Mouse (Mus musculus) neural tube, embryonic 14.5 days (tissue): ENCODE data around the gene Olfr218. TPM values are rescaled to one million over a fixed set of nuclear protein-coding genes. Genes with fewer than 3 reads are reported as not detected.

Experiments
- ATAC-seq: fragments of 200-750 bp; cut with Nextera tagmentation; 2 replicates; pipeline ENCODE4 v1.8.0; 2017; ENCODE audit warnings: low read depth, mild to moderate bottlenecking, moderate TSS enrichment, moderate library complexity
- H3K27ac ChIP-seq: fragments of 300-500 bp; sonication (generic); 2 replicates; pipeline ENCODE4 v1.5.1; 2014; ENCODE audit warnings: low read depth, mild to moderate bottlenecking, control low read depth, low read length, moderate library complexity, mixed read lengths
- H3K27me3 ChIP-seq: fragments of 300-500 bp; sonication (generic); 2 replicates; pipeline ENCODE4 v1.6.1; 2014; ENCODE audit warnings: low read length; ENCODE audit not compliant: control insufficient read depth, insufficient read depth
- H3K36me3 ChIP-seq: fragments of 300-500 bp; sonication (generic); 2 replicates; pipeline ENCODE4 v1.6.1; 2014; ENCODE audit warnings: low read length, mixed read lengths; ENCODE audit not compliant: control insufficient read depth, insufficient read depth
- H3K4me1 ChIP-seq: fragments of 300-500 bp; sonication (generic); 2 replicates; pipeline ENCODE4 v1.6.1; 2014; ENCODE audit warnings: low read length; ENCODE audit not compliant: control insufficient read depth, insufficient read depth
- H3K4me2 ChIP-seq: fragments of 300-500 bp; sonication (generic); 2 replicates; pipeline ENCODE4 v1.6.1; 2014; ENCODE audit warnings: mild to moderate bottlenecking, low read depth, low read length, control low read depth
- H3K4me3 ChIP-seq: fragments of 300-500 bp; sonication (generic); 2 replicates; pipeline ENCODE4 v1.5.1; 2014; ENCODE audit warnings: low read depth, low read length, control low read depth, mixed read lengths
- H3K9ac ChIP-seq: fragments of 300-500 bp; sonication (generic); replicated peaks from 2 replicates; pipeline ENCODE4 v1.6.1; 2014; ENCODE audit warnings: low read depth, mild to moderate bottlenecking, control low read depth, low read length, mixed read lengths
- H3K9me3 ChIP-seq: fragments of 300-500 bp; sonication (generic); 2 replicates; pipeline ENCODE4 v1.6.1; 2016; ENCODE audit warnings: low read length; ENCODE audit not compliant: control insufficient read depth
- WGBS: fragments of 180-500 bp; shearing (Covaris S2); extraction: QIAGEN DNeasy Blood & Tissue Kit; methylation state at CpG from one replicate; pipeline ENCODE4 v1.1.7; 2014; 5-methylcytosine and 5-hydroxymethylcytosine counted together
- polyA plus RNA-seq: library from polyadenylated mRNA; unstranded; fragments of >200 nt; fragmentation: Nextera tagmentation; extraction: Ambion mirVana; gene quantifications from 2 replicates; pipeline ENCODE4 v1.2.1, GENCODE M21; 2014

The Olfr218 gene
- polyA plus RNA-seq, 1 experiment from 2014 or later: not detected

DNA sequence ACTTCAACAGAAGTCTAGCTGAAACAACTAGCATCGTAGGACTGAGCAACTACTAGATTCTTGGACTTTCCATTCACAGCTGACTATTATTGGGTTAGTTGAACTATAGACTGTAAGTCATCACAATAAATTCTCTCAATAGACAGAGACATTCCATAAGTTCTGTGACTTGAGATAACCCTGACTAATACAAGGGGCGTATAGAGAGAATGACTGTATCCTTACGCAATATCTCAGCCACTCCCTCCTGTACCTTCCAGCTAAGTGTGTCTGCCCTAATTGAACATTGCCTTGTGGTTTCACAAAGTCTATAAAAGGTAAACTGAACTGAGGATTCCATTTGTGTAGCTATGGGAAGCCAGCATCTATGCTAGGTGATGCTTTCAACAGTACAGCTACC is 52.3 kb downstream of the Olfr218 start:
- Histone ChIP-seq H3K4me3 (no peak overlapping the region), H3K27ac (no peak overlapping the region), H3K4me1 (no peaks in the 10 kb centered on the region), H3K27me3 (no peaks in the 10 kb centered on the region), H3K9me3 (no peaks in the 10 kb centered on the region), H3K4me2 (no peak overlapping the region), H3K36me3 (no peaks in the 10 kb centered on the region), H3K9ac (no peak overlapping the region)
- WGBS: 94% methylated on average over 3 of the region's 3 CpGs
- ATAC-seq: no peak

Other genes starting within 250 kb of the Olfr218 start
- not detected in 2 replicates for gene Olfr16, start 247.4 kb upstream of the Olfr218 start, polyA plus RNA-seq
- not detected in 2 replicates for gene Olfr1408, start 60.4 kb upstream of the Olfr218 start, polyA plus RNA-seq
- not detected in 2 replicates for gene Olfr1406, start 7.2 kb upstream of the Olfr218 start, polyA plus RNA-seq
- gene Olfr1404, start 14.6 kb downstream of the Olfr218 start, polyA plus RNA-seq: not detected in 2 replicates
- not detected in 2 replicates for gene Fcer1a, start 29.4 kb downstream of the Olfr218 start, polyA plus RNA-seq
- not detected in 2 replicates for gene Olfr418, start 68.2 kb downstream of the Olfr218 start, polyA plus RNA-seq
- not detected in 2 replicates for gene Mptx2, start 80.0 kb downstream of the Olfr218 start, polyA plus RNA-seq
- gene Ackr1, start 135.9 kb downstream of the Olfr218 start, polyA plus RNA-seq: 34.4 and 35.6 TPM in 2 replicates
- 1.1 and 2.7 TPM in 2 replicates for gene Aim2, start 153.1 kb downstream of the Olfr218 start, polyA plus RNA-seq
- gene Cadm3, start 169.9 kb downstream of the Olfr218 start, polyA plus RNA-seq: 151 and 174 TPM in 2 replicates